Mouse (Mus musculus) liver, adult 2 months (tissue): ENCODE results near the gene Ngfr. TPM values are rescaled to one million over a fixed set of nuclear protein-coding genes. Genes with fewer than 3 reads are reported as not detected.

Experiments
- DNase-seq: peaks from one replicate; pipeline ENCODE4 v3.0.0-alpha.2; 2011; ENCODE audit warnings: low read depth, low spot score; ENCODE audit errors: extremely low read depth
- H3K27ac ChIP-seq: fragments of 200-500 bp; replicated peaks from 2 replicates; pipeline ENCODE4 v1.5.1; 2012; ENCODE audit warnings: low read depth, mild to moderate bottlenecking, control low read depth, inconsistent platforms, low read length; ENCODE audit not compliant: insufficient read depth
- H3K27me3 ChIP-seq: fragments of 200-500 bp; 2 replicates; pipeline ENCODE4 v1.6.1; 2012; ENCODE audit warnings: mild to moderate bottlenecking, moderate library complexity, low read length, inconsistent platforms; ENCODE audit not compliant: control insufficient read depth, insufficient read depth
- H3K36me3 ChIP-seq: fragments of 200-500 bp; 2 replicates; pipeline ENCODE4 v1.6.1; 2012; ENCODE audit warnings: low read length, inconsistent platforms; ENCODE audit not compliant: control insufficient read depth, insufficient read depth
- H3K4me1 ChIP-seq: fragments of 200-500 bp; 2 replicates; pipeline ENCODE4 v1.6.1; 2011; ENCODE audit warnings: low read length; ENCODE audit not compliant: control insufficient read depth, insufficient read depth
- H3K4me3 ChIP-seq: fragments of 200-500 bp; 2 replicates; pipeline ENCODE4 v1.5.1; 2011; ENCODE audit warnings: low read depth, mild to moderate bottlenecking, control low read depth, low read length, moderate library complexity; ENCODE audit not compliant: insufficient read depth
- H3K79me2 ChIP-seq: fragments of 200-500 bp; 2 replicates; pipeline ENCODE4 v1.6.1; 2012; ENCODE audit warnings: inconsistent platforms, mild to moderate bottlenecking, low read length, moderate library complexity; ENCODE audit not compliant: control insufficient read depth, insufficient read depth
- H3K9ac ChIP-seq: fragments of 200-500 bp; 2 replicates; pipeline ENCODE4 v1.6.1; 2012; ENCODE audit warnings: low read depth, mild to moderate bottlenecking, control low read depth, inconsistent platforms, low read length
- CTCF ChIP-seq: fragments of 200-500 bp; IDR thresholded peaks from 2 replicates; pipeline ENCODE4 v1.5.1; 2011; ENCODE audit warnings: low read depth, low read length, control low read depth
- POLR2A ChIP-seq: fragments of 200-500 bp; IDR thresholded peaks from 2 replicates; pipeline ENCODE4 v1.6.1; 2011; ENCODE audit warnings: low read length, control low read depth; ENCODE audit not compliant: insufficient read depth; ENCODE audit errors: extremely low read depth
- WGBS: fragments of 180-500 bp; shearing (Covaris S2); methylation state at CpG from one replicate; pipeline ENCODE4 v1.1.7; 2018; 5-methylcytosine and 5-hydroxymethylcytosine counted together
- polyA plus RNA-seq: library from polyadenylated mRNA; depleted of rRNA; stranded (reverse); fragments of >200 nt; gene quantifications from 2 replicates; pipeline ENCODE4 v1.2.3, GENCODE M21; 2012
- total RNA-seq: library from RNA; depleted of rRNA; stranded (reverse); fragments of >200 nt; gene quantifications from 2 replicates; pipeline ENCODE4 v1.2.3, GENCODE M21; 2014

Ngfr gene
- total and polyA plus RNA-seq, 2 experiments: 1.0 to 4.9 TPM

DNA sequence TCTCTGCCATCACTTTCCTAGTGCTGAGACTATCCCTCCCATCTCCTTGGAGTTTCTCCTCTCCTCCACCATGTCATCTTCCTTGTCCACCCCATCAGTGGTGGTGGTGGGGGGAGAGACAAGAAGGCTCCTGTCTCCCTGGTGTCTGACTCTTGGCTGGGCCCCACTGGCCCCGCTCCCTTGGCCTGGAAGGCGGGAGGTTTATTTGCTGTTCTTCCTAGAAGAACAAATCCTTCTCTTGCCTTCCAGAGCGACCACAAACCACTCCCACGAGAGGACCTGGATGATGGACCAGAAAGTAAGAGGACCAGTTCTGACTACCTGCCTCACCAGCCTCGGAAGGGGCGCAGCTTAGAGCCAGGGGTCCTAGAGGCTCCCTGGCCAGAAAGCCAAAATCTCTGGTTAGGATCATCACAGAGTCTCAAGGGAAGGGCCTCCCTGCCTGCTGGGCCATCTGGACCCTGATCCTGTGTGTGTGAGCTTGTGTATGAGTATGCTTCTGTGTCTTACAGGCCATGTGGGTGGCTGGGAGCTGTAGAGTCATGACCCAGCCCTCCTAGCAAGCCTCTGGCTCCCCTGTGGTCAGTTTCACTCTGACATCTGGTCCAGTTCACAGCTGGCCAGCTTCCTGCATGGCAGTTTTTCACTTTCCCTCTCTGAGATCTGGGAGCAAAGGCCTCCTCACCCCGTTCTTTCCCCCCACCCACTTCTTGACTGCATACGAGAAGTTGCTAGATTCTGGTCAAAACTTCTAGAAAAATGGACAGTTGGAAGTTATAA is 19.4 kb downstream of the Ngfr start:
- no peaks in the 10 kb centered on the region for H3K27me3 ChIP-seq
- no peak overlapping the region for H3K9ac ChIP-seq
- H3K36me3 ChIP-seq: no peaks in the 10 kb centered on the region
- H3K4me1 ChIP-seq: no peaks in the 10 kb centered on the region
- DNase-seq: no peak
- no peak for TF ChIP-seq CTCF
- TF ChIP-seq POLR2A: no peak
- H3K4me3 ChIP-seq: no peak overlapping the region
- WGBS: 73% methylated on average over 8 of the region's 8 CpGs
- no peak overlapping the region for H3K27ac ChIP-seq
- H3K79me2 ChIP-seq: no peaks in the 10 kb centered on the region

- no peak for DNase-seq
- 85% methylated on average over 6 of the region's 6 CpGs for WGBS
- TF ChIP-seq POLR2A (no peak), CTCF (no peak)
Observed at GRCm38 (mm10) chr11:95567366-95567765, 20.2 kb downstream of the Ngfr start.

GRCm38 (mm10) chr11:95565327-95565726 is 22.2 kb downstream of the Ngfr start:
- H3K9ac ChIP-seq: no peak overlapping the region
- 94% methylated on average over 10 of the region's 10 CpGs for WGBS
- H3K4me1 ChIP-seq: no peaks in the 10 kb centered on the region
- no peaks in the 10 kb centered on the region for H3K79me2 ChIP-seq
- TF ChIP-seq CTCF: no peak
- no peak for TF ChIP-seq POLR2A
- DNase-seq: no peak
- no peak overlapping the region for H3K4me3 ChIP-seq
- no peaks in the 10 kb centered on the region for H3K27me3 ChIP-seq
- no peak overlapping the region for H3K27ac ChIP-seq
- no peaks in the 10 kb centered on the region for H3K36me3 ChIP-seq

More at GRCm38 (mm10) chr11:95567366-95567765, 20.2 kb downstream of the Ngfr start:
- Histone ChIP-seq H3K4me3 (no peak overlapping the region), H3K4me1 (no peaks in the 10 kb centered on the region), H3K79me2 (no peaks in the 10 kb centered on the region), H3K9ac (no peak overlapping the region), H3K27me3 (no peaks in the 10 kb centered on the region), H3K36me3 (no peaks in the 10 kb centered on the region), H3K27ac (no peak overlapping the region)

DNA sequence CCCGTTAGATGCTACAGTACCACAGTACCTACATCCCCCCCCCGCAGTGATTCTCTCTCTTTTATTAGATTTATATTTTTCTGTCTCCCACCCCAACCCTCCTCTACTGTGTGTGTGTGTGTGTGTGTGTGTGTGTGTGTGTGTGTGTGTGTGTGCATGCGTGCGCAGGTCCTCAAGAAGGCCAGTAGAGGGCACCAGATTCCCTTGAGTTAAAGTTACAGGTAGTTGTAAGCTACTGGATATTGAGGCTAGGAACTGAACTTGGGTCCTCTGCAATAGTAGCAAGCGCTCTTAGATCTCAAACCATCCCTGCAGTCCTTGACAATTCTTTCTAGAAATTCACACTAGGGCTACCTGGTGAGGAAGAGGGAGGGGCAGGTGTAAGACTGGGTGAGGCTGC is 23.7 kb downstream of the Ngfr start:
- TF ChIP-seq POLR2A (no peak), CTCF (no peak)
- no peak for DNase-seq
- Histone ChIP-seq H3K9ac (no peak overlapping the region), H3K27me3 (no peaks in the 10 kb centered on the region), H3K4me3 (no peak overlapping the region), H3K4me1 (no peaks in the 10 kb centered on the region), H3K27ac (no peak overlapping the region), H3K36me3 (no peaks in the 10 kb centered on the region), H3K79me2 (no peaks in the 10 kb centered on the region)
- 98% methylated on average over 5 of the region's 5 CpGs for WGBS

- no peaks in the 10 kb centered on the region for H3K79me2 ChIP-seq
- TF ChIP-seq CTCF (no peak), POLR2A (no peak)
- WGBS: 51% methylated on average over 3 of the region's 3 CpGs
- H3K4me1 ChIP-seq: no peaks in the 10 kb centered on the region
- no peaks in the 10 kb centered on the region for H3K27me3 ChIP-seq
- no peak overlapping the region for H3K9ac ChIP-seq
- no peak for DNase-seq
- H3K4me3 ChIP-seq: no peak overlapping the region
- no peak overlapping the region for H3K27ac ChIP-seq
- no peaks in the 10 kb centered on the region for H3K36me3 ChIP-seq
Observed at GRCm38 (mm10) chr11:95560773-95561172, 26.8 kb downstream of the Ngfr start.

DNA sequence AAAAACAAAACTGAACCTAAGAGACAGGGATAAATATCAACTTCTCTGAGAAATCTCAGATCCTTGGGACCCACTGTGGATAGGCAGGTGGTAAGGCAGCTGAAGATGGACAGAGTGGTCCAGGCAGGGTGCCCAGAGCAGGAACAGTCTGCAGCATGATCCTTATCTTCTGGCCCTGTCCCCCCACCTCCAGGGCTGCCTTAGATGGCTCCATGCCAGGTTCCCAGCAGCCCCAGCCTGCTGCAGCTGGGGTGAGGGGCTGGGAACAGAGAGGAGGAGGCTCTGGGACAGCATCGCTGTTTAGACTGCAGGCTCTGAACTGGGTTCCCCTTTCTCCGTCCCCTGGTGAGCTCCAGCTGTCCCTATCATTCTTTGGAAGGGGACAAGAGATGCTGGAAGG is 27.8 kb downstream of the Ngfr start:
- no peaks in the 10 kb centered on the region for H3K4me1 ChIP-seq
- H3K4me3 ChIP-seq: no peak overlapping the region
- WGBS: 80% methylated on average over 2 of the region's 2 CpGs
- no peaks in the 10 kb centered on the region for H3K36me3 ChIP-seq
- no peak for TF ChIP-seq CTCF
- no peak for TF ChIP-seq POLR2A
- DNase-seq: no peak
- H3K27me3 ChIP-seq: no peaks in the 10 kb centered on the region
- H3K79me2 ChIP-seq: no peaks in the 10 kb centered on the region
- no peak overlapping the region for H3K27ac ChIP-seq
- no peak overlapping the region for H3K9ac ChIP-seq
